Mouse (Mus musculus) brown adipose tissue, adult 24 weeks (tissue): ENCODE data around the gene Fndc5. TPM values are rescaled to one million over a fixed set of nuclear protein-coding genes. Genes with fewer than 3 reads are reported as not detected.

Source experiments
- H3K27ac ChIP-seq: fragments of 200-500 bp; replicated peaks from 2 replicates; pipeline ENCODE4 v1.5.1; 2012; ENCODE audit warnings: low read depth, mild to moderate bottlenecking, low read length
- H3K4me1 ChIP-seq: fragments of 200-500 bp; 2 replicates; pipeline ENCODE4 v1.6.1; 2012; ENCODE audit warnings: low read length, mixed read lengths; ENCODE audit not compliant: control insufficient read depth, insufficient read depth, insufficient read length
- H3K4me3 ChIP-seq: fragments of 200-500 bp; 2 replicates; pipeline ENCODE4 v1.5.1; 2012; ENCODE audit warnings: low read depth, mild to moderate bottlenecking, low read length, moderate library complexity; ENCODE audit not compliant: insufficient read depth
- polyA plus RNA-seq: library from polyadenylated mRNA; stranded (reverse); fragments of >200 nt; gene quantifications from 2 replicates; pipeline ENCODE4 v1.2.4, GENCODE M21; 2012; ENCODE audit not compliant: missing spikeins, insufficient read depth, insufficient read length

Fndc5 gene
- 1.2 and 1.8 TPM in 2 replicates for polyA plus RNA-seq

- no peak within 1 kb of the TSS for H3K27ac ChIP-seq
- peak within 1 kb of the TSS; percentile 41 for H3K4me3 ChIP-seq
- 0 out of 2 replicates have a peak, but pooled peaks cover 2% of the 10 kb centered on the region for H3K4me1 ChIP-seq
Observed at GRCm38 (mm10) chr4:129136579-129137391, at the start of gene Fndc5. TSS of gene Fndc5 (plus strand) at chr4:129136999.

GRCm38 (mm10) chr4:129087850-129088249 is 48.9 kb upstream of the Fndc5 start:
- Histone ChIP-seq H3K27ac (no peak overlapping the region), H3K4me1 (no peaks in the 10 kb centered on the region; the same call in 1 of the 2 replicates), H3K4me3 (no peak overlapping the region)

GRCm38 (mm10) chr4:129095276-129095675 is 41.5 kb upstream of the Fndc5 start:
- H3K27ac ChIP-seq, result no peak overlapping the region
- H3K4me1 ChIP-seq, result no peaks in the 10 kb centered on the region
- no peak overlapping the region for H3K4me3 ChIP-seq

GRCm38 (mm10) chr4:129097006-129097405 is 39.8 kb upstream of the Fndc5 start:
- no peak overlapping the region for H3K27ac ChIP-seq
- no peak overlapping the region for H3K4me3 ChIP-seq
- H3K4me1 ChIP-seq, result no peaks in the 10 kb centered on the region

- Histone ChIP-seq H3K4me3 (no peak overlapping the region), H3K27ac (no peak overlapping the region), H3K4me1 (no peaks in the 10 kb centered on the region; the same call in 1 of the 2 replicates)
Observed at GRCm38 (mm10) chr4:129102133-129102829, 34.5 kb upstream of the Fndc5 start.

GRCm38 (mm10) chr4:129105356-129105755 is 31.4 kb upstream of the Fndc5 start, which contains the start of gene Tmem54:
TSS of gene Tmem54 (plus strand) at chr4:129105548.
- no peaks in the 10 kb centered on the region; the same call in 1 of the 2 replicates for H3K4me1 ChIP-seq
- H3K4me3 ChIP-seq, result no peak within 1 kb of the TSS
- no peak within 1 kb of the TSS for H3K27ac ChIP-seq

GRCm38 (mm10) chr4:129106073-129106472 is 30.7 kb upstream of the Fndc5 start:
- no peak overlapping the region for H3K4me3 ChIP-seq
- no peaks in the 10 kb centered on the region; the same call in 1 of the 2 replicates for H3K4me1 ChIP-seq
- no peak overlapping the region for H3K27ac ChIP-seq

GRCm38 (mm10) chr4:129107348-129107899 is 29.4 kb upstream of the Fndc5 start:
- Histone ChIP-seq H3K27ac (no peak overlapping the region), H3K4me1 (no peaks in the 10 kb centered on the region; the same call in 1 of the 2 replicates), H3K4me3 (no peak overlapping the region)

GRCm38 (mm10) chr4:129108624-129109023 is 28.2 kb upstream of the Fndc5 start:
- H3K4me1 ChIP-seq, result no peaks in the 10 kb centered on the region; the same call in 1 of the 2 replicates
- H3K4me3 ChIP-seq, result no peak overlapping the region
- H3K27ac ChIP-seq, result no peak overlapping the region

- H3K4me1 ChIP-seq, result no peaks in the 10 kb centered on the region
- no peak overlapping the region for H3K27ac ChIP-seq
- no peak overlapping the region for H3K4me3 ChIP-seq
Observed at GRCm38 (mm10) chr4:129110804-129111203, 26.0 kb upstream of the Fndc5 start.

GRCm38 (mm10) chr4:129111350-129111749 is 25.4 kb upstream of the Fndc5 start:
- Histone ChIP-seq H3K27ac (no peak overlapping the region), H3K4me1 (no peaks in the 10 kb centered on the region), H3K4me3 (no peak overlapping the region)

GRCm38 (mm10) chr4:129112231-129112630 is 24.6 kb upstream of the Fndc5 start:
- no peaks in the 10 kb centered on the region for H3K4me1 ChIP-seq
- H3K27ac ChIP-seq, result no peak overlapping the region
- H3K4me3 ChIP-seq, result no peak overlapping the region

- no peak overlapping the region for H3K4me3 ChIP-seq
- H3K4me1 ChIP-seq, result no peaks in the 10 kb centered on the region
- H3K27ac ChIP-seq, result no peak overlapping the region
Observed at GRCm38 (mm10) chr4:129113083-129113988, 23.5 kb upstream of the Fndc5 start.

GRCm38 (mm10) chr4:129116703-129117102 is 20.1 kb upstream of the Fndc5 start:
- no peak overlapping the region for H3K4me3 ChIP-seq
- H3K27ac ChIP-seq, result no peak overlapping the region
- H3K4me1 ChIP-seq, result no peaks in the 10 kb centered on the region
